Mouse (Mus musculus) B cell, adult 67 days (primary cell): ENCODE measurements around the gene Gabrg3. TPM values are rescaled to one million over a fixed set of nuclear protein-coding genes. Genes with fewer than 3 reads are reported as not detected.

ENCODE experiments used
- total RNA-seq, 2 experiments: library from RNA; stranded (reverse); gene quantifications; 4 replicates each; pipeline ENCODE4 v1.2.4; 2023

Gene Gabrg3
- total RNA-seq = not detected

GRCm38 (mm10) chr7:57386517-57387340 lies at the start of gene Gabrg3:
Gene Gabrg3, minus strand, starts transcription at chr7:57387188.

GRCm38 (mm10) chr7:57419392-57419791 lies 32.4 kb upstream of the Gabrg3 start, which contains the start of gene Gabrb3:
Gene Gabrb3, plus strand, starts transcription at chr7:57419692.

Other genes starting within 250 kb of the Gabrg3 start
- not detected for gene Gabrb3, start 32.5 kb upstream of the Gabrg3 start, total RNA-seq
- not detected for gene Gabra5, start 122.9 kb upstream of the Gabrg3 start, total RNA-seq